In the genomic region with DNA sequence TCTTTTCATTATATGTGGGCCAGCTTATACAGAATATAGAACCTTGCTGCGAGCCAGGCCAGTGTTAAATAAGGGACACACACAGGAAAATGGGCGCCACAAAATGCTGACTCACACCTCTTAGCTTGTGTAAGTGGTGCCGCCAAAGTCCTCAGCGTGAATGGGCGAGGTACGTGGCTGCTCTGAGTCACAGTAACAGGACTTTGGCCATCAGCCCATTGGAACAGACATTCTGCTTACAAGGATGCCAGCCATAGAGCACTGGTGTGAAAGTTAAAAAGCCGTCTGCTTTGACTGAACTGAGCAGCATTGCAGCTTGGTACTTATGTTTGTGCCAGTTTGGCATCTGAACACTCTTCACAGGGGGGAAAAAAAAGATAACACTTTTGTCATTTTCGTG, we compare ENCODE assay signal across 8 mouse cellular contexts.
DNase-seq lines count a peak whose midpoint lies in the region; ATAC-seq and TF ChIP-seq lines count a peak whose summit lies in the region.

No protein-coding gene starts in this region.

- TF ChIP-seq EP300 in heart, postnatal 0 days (IDR thresholded peaks at IDR 0.05; ENCODE audit: low read depth) = no peak

- no peaks in the 10 kb centered on the region for H3K36me3 ChIP-seq in embryonic facial prominence, embryonic 14.5 days (ENCODE audit: control insufficient read depth, insufficient read depth, low read length)
- H3K36me3 ChIP-seq in embryonic facial prominence, embryonic 10.5 days (replicated peaks) = no peaks in the 10 kb centered on the region
- no peaks in the 10 kb centered on the region for H3K36me3 ChIP-seq in heart, postnatal 0 days (replicated peaks; ENCODE audit: control insufficient read depth, insufficient read depth, low read length)
- H3K36me3 ChIP-seq in midbrain, embryonic 14.5 days (ENCODE audit: control insufficient read depth, insufficient read depth, low read length) = no peaks in the 10 kb centered on the region
- no peaks in the 10 kb centered on the region for H3K36me3 ChIP-seq in thymus, adult 2 months (ENCODE audit: control insufficient read depth, insufficient read depth, low read length)

- no peaks in the 10 kb centered on the region for H3K9me3 ChIP-seq in embryonic facial prominence, embryonic 14.5 days (ENCODE audit: control insufficient read depth, low read length)
- H3K9me3 ChIP-seq in embryonic facial prominence, embryonic 10.5 days = no peaks in the 10 kb centered on the region
- H3K9me3 ChIP-seq in heart, postnatal 0 days (replicated peaks; ENCODE audit: control insufficient read depth, low read length) = no peaks in the 10 kb centered on the region
- H3K9me3 ChIP-seq in midbrain, embryonic 14.5 days (ENCODE audit: control insufficient read depth, low read length) = no peaks in the 10 kb centered on the region

- no peak overlapping the region for H3K27ac ChIP-seq in embryonic facial prominence, embryonic 14.5 days (replicated peaks; ENCODE audit: low read depth, low read length)
- no peak overlapping the region for H3K27ac ChIP-seq in embryonic facial prominence, embryonic 10.5 days (replicated peaks)
- H3K27ac ChIP-seq in heart, postnatal 0 days (ENCODE audit: low read depth) = no peak overlapping the region
- 0 out of 2 replicates have a peak overlapping the region, but pooled peaks have one; percentile 15 for H3K27ac ChIP-seq in left cerebral cortex, adult 2 months
- H3K27ac ChIP-seq in midbrain, embryonic 14.5 days (replicated peaks; ENCODE audit: low read depth, low read length) = no peak overlapping the region
- H3K27ac ChIP-seq in thymus, adult 2 months (ENCODE audit: control insufficient read depth, insufficient read depth, low read length) = no peak overlapping the region

- ATAC-seq in embryonic facial prominence, embryonic 14.5 days (ENCODE audit: low read depth) = no peak
- ATAC-seq in erythroblast, adult 5-6 weeks (replicated peaks; ENCODE audit: low FRiP score, poor library complexity, severe bottlenecking) = peak; percentile 52
- peak; percentile 92 for ATAC-seq in heart, postnatal 0 days (ENCODE audit: insufficient read depth, low read depth)
- no peak; the same call in 1 of the 2 replicates for ATAC-seq in midbrain, embryonic 14.5 days (ENCODE audit: low FRiP score, low TSS enrichment)

- H3K9ac ChIP-seq in embryonic facial prominence, embryonic 14.5 days (ENCODE audit: low read depth, low read length) = no peak overlapping the region
- no peak overlapping the region for H3K9ac ChIP-seq in heart, postnatal 0 days (replicated peaks; ENCODE audit: low read depth, low read length)
- H3K9ac ChIP-seq in midbrain, embryonic 14.5 days (replicated peaks; ENCODE audit: low read length) = no peak overlapping the region

- no peaks in the 10 kb centered on the region for H3K27me3 ChIP-seq in embryonic facial prominence, embryonic 14.5 days (replicated peaks; ENCODE audit: control insufficient read depth, insufficient read depth, low read length)
- H3K27me3 ChIP-seq in embryonic facial prominence, embryonic 10.5 days (replicated peaks; ENCODE audit: low read depth, poor library complexity, severe bottlenecking) = no peaks in the 10 kb centered on the region
- H3K27me3 ChIP-seq in heart, postnatal 0 days (ENCODE audit: control insufficient read depth, insufficient read depth, low read length) = no peaks in the 10 kb centered on the region
- no peaks in the 10 kb centered on the region for H3K27me3 ChIP-seq in midbrain, embryonic 14.5 days (ENCODE audit: control insufficient read depth, insufficient read depth, low read length)
- H3K27me3 ChIP-seq in thymus, adult 2 months (ENCODE audit: control insufficient read depth, insufficient read depth, low read length) = no peaks in the 10 kb centered on the region

- no peak overlapping the region for H3K4me3 ChIP-seq in embryonic facial prominence, embryonic 14.5 days (ENCODE audit: low read depth, low read length)
- no peak overlapping the region for H3K4me3 ChIP-seq in embryonic facial prominence, embryonic 10.5 days
- H3K4me3 ChIP-seq in heart, postnatal 0 days (ENCODE audit: low read depth, low read length) = no peak overlapping the region
- no peak overlapping the region for H3K4me3 ChIP-seq in left cerebral cortex, adult 2 months
- no peak overlapping the region for H3K4me3 ChIP-seq in midbrain, embryonic 14.5 days (replicated peaks; ENCODE audit: low read depth, low read length)
- H3K4me3 ChIP-seq in thymus, adult 2 months (ENCODE audit: control insufficient read depth, insufficient read depth, low read length) = no peak overlapping the region

- WGBS in embryonic facial prominence, embryonic 14.5 days = 79% methylated on average over 8 of the region's 8 CpGs
- 86% methylated on average over 8 of the region's 8 CpGs for WGBS in embryonic facial prominence, embryonic 10.5 days
- WGBS in heart, postnatal 0 days = 21% methylated on average over 8 of the region's 8 CpGs
- 75% methylated on average over 8 of the region's 8 CpGs for WGBS in midbrain, embryonic 14.5 days
- WGBS in thymus, adult 2 months = 80% methylated on average over 8 of the region's 8 CpGs

- intact Hi-C loops in left cerebral cortex, adult 2 months (cut with DNase I) = loop anchor here (2.0 to 5.0 kb wide), 4 partner anchors 87 to 318 kb away; partner anchors contain the start of gene Tcf7l2

- TF ChIP-seq CTCF in heart, postnatal 0 days (IDR thresholded peaks at IDR 0.05; ENCODE audit: low read depth) = no peak
- no peak for TF ChIP-seq CTCF in left cerebral cortex, adult 2 months (IDR thresholded peaks at IDR 0.05)
- TF ChIP-seq CTCF in thymus, adult 2 months (IDR thresholded peaks at IDR 0.05; ENCODE audit: borderline replicate concordance, control insufficient read depth, extremely low read depth, insufficient read depth, low read length, poor library complexity) = no peak

- TF ChIP-seq POLR2A in thymus, adult 2 months (IDR thresholded peaks at IDR 0.05; ENCODE audit: control insufficient read depth, extremely low read depth, insufficient read depth, low read length, poor library complexity) = no peak

- no peak overlapping the region for H3K4me2 ChIP-seq in embryonic facial prominence, embryonic 14.5 days (ENCODE audit: low read depth, low read length)
- peak overlapping the region; percentile 12; the same call in 1 of the 2 replicates for H3K4me2 ChIP-seq in heart, postnatal 0 days (ENCODE audit: low read depth, low read length)
- H3K4me2 ChIP-seq in midbrain, embryonic 14.5 days (ENCODE audit: low read length) = no peak overlapping the region

- DNase-seq in embryonic facial prominence, embryonic 14.5 days (ENCODE audit: low spot score) = peak; percentile 36
- no peak for DNase-seq in embryonic facial prominence, embryonic 10.5 days (ENCODE audit: low spot score)
- DNase-seq in adipocyte (ENCODE audit: low spot score) = peak; percentile 98
- peak; percentile 80 for DNase-seq in heart, postnatal 0 days (ENCODE audit: low spot score)
- DNase-seq in left cerebral cortex, adult 2 months (ENCODE audit: extremely low spot score in 1 of 2, low spot score in 2 of 2) = peak; percentile 63 to 73
- peak; percentile 68 for DNase-seq in midbrain, embryonic 14.5 days
- no peak for DNase-seq in thymus, adult 2 months

- H3K4me1 ChIP-seq in embryonic facial prominence, embryonic 14.5 days (ENCODE audit: control insufficient read depth, insufficient read depth, low read length) = no peaks in the 10 kb centered on the region
- peaks cover 24% of the 10 kb centered on the region for H3K4me1 ChIP-seq in embryonic facial prominence, embryonic 10.5 days
- 0 out of 2 replicates have a peak, but pooled peaks cover 4% of the 10 kb centered on the region for H3K4me1 ChIP-seq in heart, postnatal 0 days (ENCODE audit: control insufficient read depth, insufficient read depth)
- H3K4me1 ChIP-seq in midbrain, embryonic 14.5 days (ENCODE audit: control insufficient read depth, insufficient read depth, low read length) = peaks cover 10% of the 10 kb centered on the region; the same call in 1 of the 2 replicates
- no peaks in the 10 kb centered on the region for H3K4me1 ChIP-seq in thymus, adult 2 months (replicated peaks; ENCODE audit: control insufficient read depth, insufficient read depth, low read length)

Comparison
In these comparisons a context has a peak if more than half of its experiments do, and no peak if none do; other contexts are left out.
1. DNase-seq: peak in embryonic facial prominence, embryonic 14.5 days (single experiment), adipocyte (single experiment), heart, postnatal 0 days (single experiment), left cerebral cortex, adult 2 months (2 of 2) and midbrain, embryonic 14.5 days (single experiment); none in embryonic facial prominence, embryonic 10.5 days (single experiment) and thymus, adult 2 months (single experiment).
2. ATAC-seq: peak in erythroblast, adult 5-6 weeks (single experiment) and heart, postnatal 0 days (single experiment); none in embryonic facial prominence, embryonic 14.5 days (single experiment) and midbrain, embryonic 14.5 days (single experiment).